Comparison of ENCODE assay signal across 8 mouse cellular contexts in the genomic region with DNA sequence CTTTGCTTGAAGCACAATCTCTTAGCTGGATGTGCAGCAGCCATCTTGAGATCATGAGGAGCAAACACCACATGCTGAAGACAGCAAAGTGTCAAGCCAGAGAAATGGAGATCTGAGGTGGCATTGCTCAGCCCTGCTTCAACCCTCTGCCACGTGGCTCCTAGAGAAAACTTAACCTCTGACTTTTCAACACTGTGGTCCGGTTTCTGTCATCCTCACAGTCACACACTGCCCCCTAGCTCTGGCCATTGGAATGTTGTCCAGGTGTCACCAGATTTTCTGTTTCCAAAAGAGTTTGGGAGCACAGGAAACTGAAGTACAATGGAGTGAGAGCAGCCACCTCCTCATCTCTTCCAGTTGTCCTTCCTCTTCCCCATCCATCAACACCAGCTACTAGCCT. TPM values are rescaled to one million over a fixed set of nuclear protein-coding genes. Genes with fewer than 3 reads are reported as not detected.
A peak's percentile ranks its signal among the peaks of the same experiment; 100 is the strongest.
DNase-seq lines count a peak whose midpoint lies in the region; ATAC-seq lines count a peak whose summit lies in the region.

No protein-coding gene starts in this region.

- no peak overlapping the region for H3K4me2 ChIP-seq in midbrain, embryonic 14.5 days (ENCODE audit: low read length)
- H3K4me2 ChIP-seq in midbrain, embryonic 16.5 days (ENCODE audit: low read length): no peak overlapping the region

- DNase-seq in adrenal gland, adult (ENCODE audit: inconsistent age in 2 of 2, low spot score in 1 of 2): peak; percentile 57 to 75
- DNase-seq in adrenal gland, postnatal 4 days (ENCODE audit: low spot score in 2 of 2): no peak
- DNase-seq in midbrain, embryonic 14.5 days: peak; percentile 12
- DNase-seq in embryo, embryonic 11 days: peak; percentile 45
- peak; percentile 56 for DNase-seq in lung, postnatal 36 days
- no peak for DNase-seq in spleen, adult 12 weeks (ENCODE audit: low spot score)
- DNase-seq in ovary, postnatal 10 days (ENCODE audit: low spot score): no peak

- no peaks in the 10 kb centered on the region for H3K27me3 ChIP-seq in midbrain, embryonic 14.5 days (ENCODE audit: control insufficient read depth, insufficient read depth, low read length)
- H3K27me3 ChIP-seq in midbrain, embryonic 16.5 days (ENCODE audit: control insufficient read depth, insufficient read depth, low read depth, low read length): no peaks in the 10 kb centered on the region

- no peaks in the 10 kb centered on the region for H3K9me3 ChIP-seq in midbrain, embryonic 14.5 days (ENCODE audit: control insufficient read depth, low read length)
- no peaks in the 10 kb centered on the region for H3K9me3 ChIP-seq in midbrain, embryonic 16.5 days (replicated peaks; ENCODE audit: control insufficient read depth, low read length, poor library complexity, severe bottlenecking)

- no peaks in the 10 kb centered on the region for H3K4me1 ChIP-seq in midbrain, embryonic 14.5 days (ENCODE audit: control insufficient read depth, insufficient read depth, low read length)
- H3K4me1 ChIP-seq in midbrain, embryonic 16.5 days (ENCODE audit: control insufficient read depth, insufficient read depth, low read length): no peaks in the 10 kb centered on the region

- H3K9ac ChIP-seq in midbrain, embryonic 14.5 days (replicated peaks; ENCODE audit: low read length): no peak overlapping the region
- H3K9ac ChIP-seq in midbrain, embryonic 16.5 days (ENCODE audit: low read depth, low read length): no peak overlapping the region

- no peak overlapping the region for H3K27ac ChIP-seq in midbrain, embryonic 14.5 days (replicated peaks; ENCODE audit: low read depth, low read length)
- H3K27ac ChIP-seq in midbrain, embryonic 16.5 days (ENCODE audit: low read length): no peak overlapping the region

- ATAC-seq in midbrain, embryonic 14.5 days (ENCODE audit: low FRiP score, low TSS enrichment): no peak
- no peak for ATAC-seq in midbrain, embryonic 16.5 days

- no peaks in the 10 kb centered on the region for H3K36me3 ChIP-seq in midbrain, embryonic 14.5 days (ENCODE audit: control insufficient read depth, insufficient read depth, low read length)
- H3K36me3 ChIP-seq in midbrain, embryonic 16.5 days (ENCODE audit: control insufficient read depth, insufficient read depth, low read length): no peaks in the 10 kb centered on the region

- WGBS in midbrain, embryonic 14.5 days: 6% methylated on average over 2 of the region's 2 CpGs
- 0% methylated on average over 2 of the region's 2 CpGs for WGBS in midbrain, embryonic 16.5 days

- no peak overlapping the region for H3K4me3 ChIP-seq in midbrain, embryonic 14.5 days (replicated peaks; ENCODE audit: low read depth, low read length)
- H3K4me3 ChIP-seq in midbrain, embryonic 16.5 days (ENCODE audit: low read depth, low read length): no peak overlapping the region

RNA-seq across cellular contexts. Expression of gene Dhx15, which starts 50.2 kb away (rescaled TPM):
- total RNA-seq in adrenal gland, postnatal 4 days (2021): 100 to 1,000 TPM; 138 to 151 TPM
- 84.0 and 87.5 TPM in 2 replicates for polyA plus RNA-seq in midbrain, embryonic 14.5 days (2014; fragmentation: Nextera tagmentation; extraction: Ambion mirVana)
- polyA plus RNA-seq in midbrain, embryonic 16.5 days (2015; fragmentation: Nextera tagmentation; extraction: Ambion mirVana): 117 and 127 TPM in 2 replicates

Comparison
In these comparisons a context has a peak if more than half of its experiments do, and no peak if none do; other contexts are left out.
1. DNase-seq: peak in adrenal gland, adult (2 of 2), midbrain, embryonic 14.5 days (single experiment), embryo, embryonic 11 days (single experiment) and lung, postnatal 36 days (single experiment); none in adrenal gland, postnatal 4 days (0 of 2), spleen, adult 12 weeks (single experiment) and ovary, postnatal 10 days (single experiment).